Mouse (Mus musculus) liver, adult 2 months (tissue): ENCODE results near the gene Mecom. TPM values are rescaled to one million over a fixed set of nuclear protein-coding genes. Genes with fewer than 3 reads are reported as not detected.
"Not testable (repeated sequence)": the region's sequence is repeated elsewhere in the genome, so short reads cannot be mapped to it uniquely, and the experiment has no call there.

Experiments
- DNase-seq: peaks from one replicate; pipeline ENCODE4 v3.0.0-alpha.2; 2011; ENCODE audit warnings: low read depth, low spot score; ENCODE audit errors: extremely low read depth
- H3K27ac ChIP-seq: fragments of 200-500 bp; replicated peaks from 2 replicates; pipeline ENCODE4 v1.5.1; 2012; ENCODE audit warnings: low read depth, mild to moderate bottlenecking, control low read depth, inconsistent platforms, low read length; ENCODE audit not compliant: insufficient read depth
- H3K27me3 ChIP-seq: fragments of 200-500 bp; 2 replicates; pipeline ENCODE4 v1.6.1; 2012; ENCODE audit warnings: mild to moderate bottlenecking, moderate library complexity, low read length, inconsistent platforms; ENCODE audit not compliant: control insufficient read depth, insufficient read depth
- H3K36me3 ChIP-seq: fragments of 200-500 bp; 2 replicates; pipeline ENCODE4 v1.6.1; 2012; ENCODE audit warnings: low read length, inconsistent platforms; ENCODE audit not compliant: control insufficient read depth, insufficient read depth
- H3K4me1 ChIP-seq: fragments of 200-500 bp; 2 replicates; pipeline ENCODE4 v1.6.1; 2011; ENCODE audit warnings: low read length; ENCODE audit not compliant: control insufficient read depth, insufficient read depth
- H3K4me3 ChIP-seq: fragments of 200-500 bp; 2 replicates; pipeline ENCODE4 v1.5.1; 2011; ENCODE audit warnings: low read depth, mild to moderate bottlenecking, control low read depth, low read length, moderate library complexity; ENCODE audit not compliant: insufficient read depth
- H3K79me2 ChIP-seq: fragments of 200-500 bp; 2 replicates; pipeline ENCODE4 v1.6.1; 2012; ENCODE audit warnings: inconsistent platforms, mild to moderate bottlenecking, low read length, moderate library complexity; ENCODE audit not compliant: control insufficient read depth, insufficient read depth
- H3K9ac ChIP-seq: fragments of 200-500 bp; 2 replicates; pipeline ENCODE4 v1.6.1; 2012; ENCODE audit warnings: low read depth, mild to moderate bottlenecking, control low read depth, inconsistent platforms, low read length
- CTCF ChIP-seq: fragments of 200-500 bp; IDR thresholded peaks from 2 replicates; pipeline ENCODE4 v1.5.1; 2011; ENCODE audit warnings: low read depth, low read length, control low read depth
- POLR2A ChIP-seq: fragments of 200-500 bp; IDR thresholded peaks from 2 replicates; pipeline ENCODE4 v1.6.1; 2011; ENCODE audit warnings: low read length, control low read depth; ENCODE audit not compliant: insufficient read depth; ENCODE audit errors: extremely low read depth
- WGBS: fragments of 180-500 bp; shearing (Covaris S2); methylation state at CpG from one replicate; pipeline ENCODE4 v1.1.7; 2018; 5-methylcytosine and 5-hydroxymethylcytosine counted together
- polyA plus RNA-seq: library from polyadenylated mRNA; depleted of rRNA; stranded (reverse); fragments of >200 nt; gene quantifications from 2 replicates; pipeline ENCODE4 v1.2.3, GENCODE M21; 2012
- total RNA-seq: library from RNA; depleted of rRNA; stranded (reverse); fragments of >200 nt; gene quantifications from 2 replicates; pipeline ENCODE4 v1.2.3, GENCODE M21; 2014

Mecom gene
- total and polyA plus RNA-seq, 2 experiments = 0.39 to 1.4 TPM

GRCm38 (mm10) chr3:30436561-30436960 is 111.2 kb downstream of the Mecom start:
- 90% methylated on average over 6 of the region's 6 CpGs for WGBS
- H3K36me3 ChIP-seq = no peaks in the 10 kb centered on the region
- no peaks in the 10 kb centered on the region for H3K27me3 ChIP-seq
- TF ChIP-seq CTCF = no peak
- TF ChIP-seq POLR2A = no peak
- DNase-seq = no peak
- H3K4me1 ChIP-seq = no peaks in the 10 kb centered on the region
- no peak overlapping the region for H3K4me3 ChIP-seq
- no peak overlapping the region for H3K9ac ChIP-seq
- no peak overlapping the region for H3K27ac ChIP-seq
- H3K79me2 ChIP-seq = no peaks in the 10 kb centered on the region

DNA sequence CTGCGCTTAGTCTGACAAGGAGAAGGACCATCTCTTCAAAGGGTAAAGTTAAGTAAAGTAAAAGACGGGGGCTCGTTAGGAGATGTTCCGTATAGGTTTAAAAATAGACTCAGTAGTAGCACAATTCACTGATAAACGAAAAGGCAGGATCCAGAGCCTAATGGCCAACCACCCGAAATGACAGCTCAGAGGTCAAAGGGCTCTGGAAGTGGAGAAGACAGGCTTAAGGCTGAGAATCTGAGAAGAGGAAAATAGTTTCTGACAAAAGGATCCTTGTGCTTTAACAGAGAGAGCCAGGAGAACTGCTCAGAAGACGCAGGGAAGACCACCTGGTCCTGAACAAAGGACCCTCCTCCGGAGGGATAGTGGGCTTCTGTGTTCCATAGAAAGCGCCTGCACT is 111.7 kb downstream of the Mecom start:
- WGBS = 79% methylated on average over 9 of the region's 9 CpGs
- Histone ChIP-seq H3K36me3 (no peaks in the 10 kb centered on the region), H3K4me1 (no peaks in the 10 kb centered on the region), H3K27me3 (no peaks in the 10 kb centered on the region), H3K4me3 (no peak overlapping the region), H3K79me2 (no peaks in the 10 kb centered on the region), H3K27ac (no peak overlapping the region), H3K9ac (no peak overlapping the region)
- no peak for TF ChIP-seq CTCF
- TF ChIP-seq POLR2A = no peak
- DNase-seq = no peak

DNA sequence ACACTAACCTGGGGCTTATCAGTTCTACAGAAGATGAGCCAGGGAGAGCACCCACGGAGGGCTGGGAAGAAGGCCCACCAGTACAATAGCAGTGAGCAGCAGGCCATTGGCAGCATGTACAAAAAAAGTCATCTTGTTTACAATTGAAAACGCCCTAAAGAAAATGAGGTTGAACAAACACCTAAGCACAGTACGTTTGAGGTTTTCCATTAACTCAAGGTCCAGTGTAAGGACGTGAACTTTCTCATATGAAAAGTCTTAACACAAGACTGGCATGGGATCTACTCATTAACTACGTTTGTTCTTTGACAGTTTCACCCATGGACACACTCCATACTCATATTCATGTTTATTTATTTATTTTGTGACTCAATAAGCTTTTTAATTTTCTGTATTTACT is 118.9 kb downstream of the Mecom start:
- H3K4me3 ChIP-seq = no peak overlapping the region
- H3K36me3 ChIP-seq = no peaks in the 10 kb centered on the region
- H3K27me3 ChIP-seq = no peaks in the 10 kb centered on the region
- no peaks in the 10 kb centered on the region for H3K4me1 ChIP-seq
- TF ChIP-seq CTCF = no peak
- TF ChIP-seq POLR2A = no peak
- WGBS = 49% methylated on average over 5 of the region's 5 CpGs
- DNase-seq = no peak
- no peak overlapping the region for H3K27ac ChIP-seq
- H3K79me2 ChIP-seq = no peaks in the 10 kb centered on the region
- no peak overlapping the region for H3K9ac ChIP-seq

GRCm38 (mm10) chr3:30424036-30424435 is 123.8 kb downstream of the Mecom start:
- H3K79me2 ChIP-seq = no peaks in the 10 kb centered on the region

GRCm38 (mm10) chr3:30421948-30422347 is 125.9 kb downstream of the Mecom start:
- H3K9ac ChIP-seq, H3K4me3 ChIP-seq, H3K36me3 ChIP-seq, H3K27me3 ChIP-seq, H3K27ac ChIP-seq, DNase-seq, H3K79me2 ChIP-seq, H3K4me1 ChIP-seq: not testable (repeated sequence)
- WGBS = 74% methylated on average over 4 of the region's 4 CpGs

More at GRCm38 (mm10) chr3:30424036-30424435, 123.8 kb downstream of the Mecom start:
- no peak overlapping the region for H3K4me3 ChIP-seq
- no peaks in the 10 kb centered on the region for H3K27me3 ChIP-seq
- no peaks in the 10 kb centered on the region for H3K36me3 ChIP-seq
- DNase-seq = no peak
- no peak for TF ChIP-seq POLR2A
- TF ChIP-seq CTCF = no peak
- H3K9ac ChIP-seq = no peak overlapping the region
- no peak overlapping the region for H3K27ac ChIP-seq
- H3K4me1 ChIP-seq = no peaks in the 10 kb centered on the region
- WGBS = 84% methylated on average over 5 of the region's 5 CpGs

DNA sequence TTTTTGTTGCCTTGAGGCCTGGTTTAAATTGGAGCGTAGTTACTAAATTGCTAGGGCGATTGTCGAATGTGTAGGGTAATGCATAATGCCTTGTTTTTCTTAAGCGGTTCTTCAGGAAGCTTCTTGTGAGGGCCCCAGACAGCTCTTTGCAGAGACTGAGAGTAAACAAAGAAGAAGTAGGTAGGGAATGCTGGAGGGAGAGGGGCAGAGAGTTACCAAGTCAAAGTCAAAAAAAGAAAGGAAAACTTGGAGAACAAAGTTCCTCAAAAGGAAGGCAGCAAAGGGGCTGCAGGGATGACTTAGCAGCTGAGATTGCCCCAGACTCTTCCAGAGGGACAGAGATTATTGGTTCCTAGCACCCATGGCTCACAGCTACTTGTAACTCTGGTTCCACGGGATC is 126.9 kb downstream of the Mecom start:
- H3K4me3 ChIP-seq = no peak overlapping the region
- no peak for TF ChIP-seq POLR2A
- no peaks in the 10 kb centered on the region for H3K36me3 ChIP-seq
- no peak overlapping the region for H3K9ac ChIP-seq
- H3K4me1 ChIP-seq = no peaks in the 10 kb centered on the region
- no peak for DNase-seq
- 95% methylated on average over 5 of the region's 5 CpGs for WGBS
- no peaks in the 10 kb centered on the region for H3K27me3 ChIP-seq
- no peak overlapping the region for H3K27ac ChIP-seq
- no peaks in the 10 kb centered on the region for H3K79me2 ChIP-seq

DNA sequence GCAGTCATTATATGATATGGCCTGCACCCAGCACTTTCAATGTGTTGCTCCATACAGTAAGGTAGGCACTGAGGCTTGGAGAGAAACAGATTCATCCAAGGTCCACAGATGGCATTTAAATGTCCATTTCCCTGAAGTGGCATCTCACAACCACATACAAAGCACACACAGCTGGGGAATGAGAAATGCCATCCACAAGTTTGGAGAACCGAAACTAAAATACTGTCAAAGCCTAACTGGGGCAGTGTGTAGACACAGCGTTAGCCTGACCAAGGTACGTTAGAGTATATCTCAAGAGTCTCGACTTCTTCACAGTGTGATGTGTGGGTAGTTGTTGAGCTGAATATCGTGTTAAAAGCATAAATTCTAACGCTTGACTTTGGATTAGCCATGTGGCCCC is 133.6 kb downstream of the Mecom start:
- TF ChIP-seq CTCF = no peak
- TF ChIP-seq POLR2A = no peak
- 83% methylated on average over 6 of the region's 6 CpGs for WGBS
- Histone ChIP-seq H3K4me3 (no peak overlapping the region), H3K27ac (no peak overlapping the region), H3K36me3 (no peaks in the 10 kb centered on the region), H3K79me2 (no peaks in the 10 kb centered on the region), H3K9ac (no peak overlapping the region), H3K27me3 (no peaks in the 10 kb centered on the region), H3K4me1 (no peaks in the 10 kb centered on the region)
- no peak for DNase-seq
